Mouse (Mus musculus) kidney, postnatal 4 days (tissue): ENCODE results near the gene 4930452B06Rik.

ENCODE experiments used
- DNase-seq, 2 experiments: peaks; one replicate each; pipeline ENCODE4 v3.0.0; 2021; ENCODE audit warnings: mixed read lengths in 2 of 2

4930452B06Rik gene

GRCm38 (mm10) chr14:8517681-8518080, 148.4 kb downstream of the 4930452B06Rik start:
- no peak for DNase-seq

GRCm38 (mm10) chr14:8514071-8514470, 152.0 kb downstream of the 4930452B06Rik start:
- no peak for DNase-seq

DNA sequence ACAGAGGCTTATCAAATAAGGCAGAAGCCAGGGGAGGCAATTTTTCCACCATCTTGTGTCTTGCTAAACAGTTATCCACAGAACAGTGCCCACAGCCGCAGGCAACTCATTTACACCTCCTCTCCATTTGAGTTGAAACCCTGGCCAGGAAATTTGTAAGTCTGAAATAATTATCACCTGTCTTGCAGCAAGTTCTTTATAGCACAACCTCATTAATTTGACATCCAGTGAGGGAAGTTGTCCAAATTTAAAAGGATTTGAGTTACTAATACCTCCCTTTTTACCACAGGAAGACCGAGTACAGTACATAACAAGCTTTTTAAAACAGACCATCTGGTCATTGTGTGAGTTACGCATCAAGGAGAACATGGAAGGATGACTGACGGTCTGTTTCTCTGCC, 154.8 kb downstream of the 4930452B06Rik start:
- no peak for DNase-seq

GRCm38 (mm10) chr14:8510288-8510959, 155.6 kb downstream of the 4930452B06Rik start:
- DNase-seq: no peak

- DNase-seq: no peak
These were observed 157.4 kb downstream of the 4930452B06Rik start for GRCm38 (mm10) chr14:8508669-8509068.

DNA sequence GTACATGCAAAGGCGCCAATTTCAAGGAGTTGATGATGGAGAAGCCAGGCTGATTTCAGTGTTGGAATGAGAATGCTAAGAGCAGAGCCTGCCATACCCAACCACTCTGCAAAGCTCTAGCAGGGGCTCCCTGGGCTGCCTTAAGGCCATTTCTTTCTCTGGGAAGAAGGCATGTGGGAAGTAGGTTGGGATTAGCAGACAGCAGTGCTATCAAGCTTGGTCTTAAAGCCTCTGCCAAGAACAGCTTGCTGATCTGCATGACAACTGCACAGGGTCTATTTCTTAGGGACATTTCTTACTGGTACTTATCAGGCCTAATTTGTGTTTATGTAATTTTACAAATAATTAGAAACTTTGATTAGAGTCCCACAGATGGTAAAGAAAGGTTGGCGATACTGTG, 161.8 kb downstream of the 4930452B06Rik start:
- no peak for DNase-seq

DNA sequence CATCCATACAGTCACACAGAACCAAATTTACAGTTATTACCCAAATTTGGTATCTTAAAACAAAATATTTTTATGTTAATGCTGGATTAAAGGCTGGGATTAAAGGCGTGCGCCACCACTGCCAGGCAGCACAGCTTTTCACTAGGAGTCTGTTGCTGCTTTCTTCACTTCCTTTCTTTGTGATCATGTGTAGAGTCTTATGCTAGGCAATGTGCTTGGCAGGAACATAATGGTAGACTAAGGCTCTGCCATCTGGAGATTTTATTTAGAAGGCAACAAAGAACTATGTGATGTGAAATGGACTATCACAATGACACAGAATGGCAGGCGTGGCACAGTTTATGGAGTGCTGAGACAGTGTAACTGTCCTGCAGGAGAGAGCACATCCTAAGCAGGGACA, 162.7 kb downstream of the 4930452B06Rik start:
- DNase-seq: no peak

GRCm38 (mm10) chr14:8502496-8502895, 163.5 kb downstream of the 4930452B06Rik start:
- DNase-seq: no peak

DNA sequence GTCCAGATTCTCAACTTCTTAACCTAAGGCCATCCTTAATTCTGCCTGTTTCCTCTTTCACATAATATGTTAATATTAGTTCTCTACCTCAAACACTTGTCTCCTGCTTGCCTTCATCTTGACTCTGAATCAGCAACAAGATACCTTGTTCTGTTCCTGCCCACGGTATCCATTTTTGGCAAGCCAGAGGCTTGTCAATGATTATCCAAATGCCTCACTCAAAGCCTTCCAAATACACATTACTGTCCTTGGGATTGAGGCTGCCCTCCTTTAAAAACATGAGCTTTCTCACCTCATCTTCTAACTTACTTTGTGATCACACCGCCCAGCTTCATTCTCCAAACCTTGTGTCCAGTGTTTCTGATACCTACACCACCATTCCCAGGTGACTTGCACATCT, 170.3 kb downstream of the 4930452B06Rik start:
- DNase-seq: no peak

GRCm38 (mm10) chr14:8494952-8495351, 171.1 kb downstream of the 4930452B06Rik start:
- no peak for DNase-seq

DNA sequence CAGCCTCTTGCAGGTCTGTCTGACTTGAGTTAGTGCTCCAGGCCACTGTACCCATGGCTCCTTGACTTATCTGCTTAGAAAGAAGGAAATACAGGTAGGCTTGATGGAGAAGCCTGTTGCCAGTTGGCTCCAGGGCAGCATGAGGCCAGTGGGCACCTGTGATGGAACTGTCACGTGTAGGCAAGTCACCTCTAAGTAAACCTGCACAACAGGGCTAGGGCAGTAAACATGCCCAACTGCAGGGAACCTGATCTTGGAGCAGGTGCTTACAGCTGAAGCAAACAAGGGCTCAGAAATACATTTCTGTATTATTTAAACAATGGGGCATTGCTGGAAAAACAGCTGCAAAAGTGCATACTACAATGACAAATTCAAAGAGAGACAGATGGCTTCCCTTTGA, 171.8 kb downstream of the 4930452B06Rik start:
- no peak for DNase-seq

DNA sequence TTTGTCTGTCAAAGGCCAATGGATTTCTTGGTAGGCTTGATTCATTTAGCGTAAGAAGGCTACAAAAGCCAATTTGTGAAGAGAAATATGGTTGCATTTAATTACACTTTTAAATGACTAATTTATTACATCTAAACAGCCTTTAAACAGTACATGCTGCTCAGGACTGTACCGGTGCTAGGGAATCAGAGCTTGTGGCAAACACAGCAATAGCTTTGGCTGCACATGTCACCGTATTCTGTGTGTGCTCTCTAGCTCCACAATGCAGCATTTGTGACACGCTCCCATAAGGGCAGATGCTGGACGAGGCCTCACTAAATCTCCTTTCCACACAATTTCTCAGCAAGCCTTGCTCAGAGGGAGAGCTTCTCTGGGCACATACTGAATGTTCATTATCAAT, 187.9 kb downstream of the 4930452B06Rik start:
- no peak for DNase-seq

DNA sequence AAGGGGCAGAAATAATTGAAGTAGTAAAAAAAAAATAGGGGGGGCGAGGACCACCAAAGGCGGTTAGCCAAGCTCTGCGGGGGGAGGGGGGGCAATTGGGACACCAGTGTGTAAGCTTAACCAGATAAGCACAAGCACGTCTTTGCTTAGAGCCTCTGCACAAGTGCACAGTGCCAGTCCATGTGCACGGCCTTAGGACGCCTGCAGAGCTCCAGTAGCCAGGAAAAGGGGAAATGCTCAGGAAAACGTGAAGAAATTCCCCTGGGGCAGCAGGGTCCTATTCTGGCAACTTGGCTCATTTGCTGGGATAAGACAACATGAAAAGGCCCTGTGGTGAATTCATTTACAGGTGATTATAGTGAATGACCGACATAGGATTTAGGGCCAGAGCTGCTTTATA, 188.7 kb downstream of the 4930452B06Rik start:
- DNase-seq: no peak

GRCm38 (mm10) chr14:8476606-8477005, 189.4 kb downstream of the 4930452B06Rik start:
- peak; percentile 12 for DNase-seq

- DNase-seq: no peak
These were observed 190.2 kb downstream of the 4930452B06Rik start for GRCm38 (mm10) chr14:8475851-8476250.

GRCm38 (mm10) chr14:8472884-8473283, 193.2 kb downstream of the 4930452B06Rik start:
- DNase-seq: no peak

- DNase-seq: no peak
These were observed 201.5 kb downstream of the 4930452B06Rik start for GRCm38 (mm10) chr14:8464401-8465154.

GRCm38 (mm10) chr14:8462973-8463372, 203.1 kb downstream of the 4930452B06Rik start:
- DNase-seq: no peak

GRCm38 (mm10) chr14:8462321-8462909, 203.6 kb downstream of the 4930452B06Rik start:
- DNase-seq: no peak

DNA sequence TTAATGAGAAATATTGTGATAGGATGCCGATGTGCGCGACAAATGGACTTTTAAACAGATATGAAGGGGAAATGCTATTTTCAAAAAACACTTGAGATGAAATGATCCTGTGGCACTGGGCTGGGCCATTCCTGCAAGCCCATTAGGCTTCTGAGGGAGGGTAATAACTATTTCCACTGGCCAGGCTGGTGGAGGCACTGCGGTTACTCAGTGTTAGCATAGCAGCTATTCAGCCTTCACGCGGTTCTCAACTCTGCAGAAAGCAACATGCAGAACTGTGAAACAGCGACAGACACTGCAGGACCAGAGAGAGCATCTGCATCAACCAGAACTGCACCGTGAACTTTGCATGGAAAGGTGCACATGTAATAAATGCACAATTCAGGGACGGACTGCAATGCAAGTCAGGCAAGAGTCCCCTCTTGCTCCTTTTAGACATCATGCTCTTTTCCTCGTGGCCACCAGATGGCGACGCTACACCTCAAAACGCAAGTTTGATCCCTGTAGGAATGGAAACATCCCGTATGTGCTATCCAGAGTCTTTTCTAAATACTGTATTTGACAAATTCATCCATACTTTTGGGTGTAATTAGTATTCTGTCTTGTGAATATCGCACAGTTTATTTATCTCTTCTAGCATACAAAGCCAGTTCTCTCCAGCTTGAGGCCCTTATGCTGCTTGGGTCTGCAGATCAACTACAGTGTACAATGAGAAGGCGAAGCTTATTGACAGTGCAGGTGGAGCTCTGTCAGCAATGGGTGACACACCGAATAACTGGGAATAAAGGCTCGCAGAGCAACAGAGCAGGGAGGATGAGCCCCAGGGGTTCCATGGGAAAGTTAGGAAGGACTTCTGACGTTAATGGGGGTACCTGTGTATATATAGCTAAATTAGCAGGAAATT, 205.6 kb downstream of the 4930452B06Rik start:
- peak; percentile 75 to 78 for DNase-seq

GRCm38 (mm10) chr14:8459759-8460158, 206.3 kb downstream of the 4930452B06Rik start:
- DNase-seq: no peak

- no peak for DNase-seq
These were observed 214.9 kb downstream of the 4930452B06Rik start for GRCm38 (mm10) chr14:8451117-8451516.

DNA sequence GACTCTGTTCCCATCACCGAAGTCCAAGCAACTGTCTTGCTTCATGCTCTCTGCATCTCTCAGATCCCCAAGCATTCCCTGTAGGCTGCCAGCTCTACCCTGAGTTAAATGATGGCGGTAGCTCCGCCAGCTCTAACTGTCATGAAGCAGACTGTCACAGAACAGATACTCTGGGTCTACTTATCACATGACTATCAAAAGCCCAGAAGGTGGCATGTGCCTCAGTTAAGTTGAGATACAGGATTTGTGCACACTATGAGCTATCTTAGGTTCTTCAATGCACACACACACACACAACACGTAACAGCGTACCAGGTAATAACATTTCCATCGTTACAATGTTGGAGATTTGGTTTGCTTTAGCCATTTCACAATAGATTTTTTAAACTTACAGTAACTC, 215.7 kb downstream of the 4930452B06Rik start:
- no peak for DNase-seq
